Mouse (Mus musculus) adrenal gland, postnatal 14 days (tissue): ENCODE results near the gene Dync1h1. TPM values are rescaled to one million over a fixed set of nuclear protein-coding genes. Genes with fewer than 3 reads are reported as not detected.
"Not testable (repeated sequence)": the region's sequence is repeated elsewhere in the genome, so short reads cannot be mapped to it uniquely, and the experiment has no call there.

ENCODE experiments used
- DNase-seq: peaks from one replicate; pipeline ENCODE4 v3.0.0; 2021; ENCODE audit warnings: mixed read lengths
- total RNA-seq: library from RNA; stranded (reverse); gene quantifications from 2 replicates; pipeline ENCODE4 v1.2.3, GENCODE M21; 2021

The Dync1h1 gene
- total RNA-seq, 1 experiment from 2014 or later = 133 TPM

DNA sequence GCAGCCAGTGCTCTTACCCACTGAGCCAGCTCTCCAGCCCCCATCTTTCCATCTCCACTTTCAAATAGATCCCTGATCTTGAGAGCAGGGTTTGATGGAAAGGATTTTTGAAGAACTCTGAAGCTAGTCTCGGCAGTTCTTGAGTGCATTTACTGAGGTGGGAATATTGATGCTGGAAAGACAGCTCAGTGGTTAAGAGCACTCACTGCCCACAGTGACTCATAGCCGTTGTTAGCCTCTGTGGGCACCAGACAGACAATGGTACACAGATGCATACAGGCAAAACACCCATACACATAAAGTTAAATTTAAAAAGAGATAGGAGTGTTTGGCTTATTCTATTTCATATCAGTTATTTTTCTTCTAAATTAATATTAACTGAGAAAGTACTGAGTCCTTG is 5.4 kb downstream of the Dync1h1 start:
- no peak for DNase-seq

- peak; percentile 55 for DNase-seq
Observed at GRCm38 (mm10) chr12:110608460-110609152, 7.4 kb downstream of the Dync1h1 start.

- DNase-seq = no peak
Observed at GRCm38 (mm10) chr12:110609153-110609497, 7.9 kb downstream of the Dync1h1 start.

GRCm38 (mm10) chr12:110610713-110611112 is 9.5 kb downstream of the Dync1h1 start:
- DNase-seq = no peak

- DNase-seq = no peak
Observed at GRCm38 (mm10) chr12:110630056-110630455, 28.8 kb downstream of the Dync1h1 start.

- no peak for DNase-seq
Observed at GRCm38 (mm10) chr12:110636293-110636692, 35.0 kb downstream of the Dync1h1 start.

DNA sequence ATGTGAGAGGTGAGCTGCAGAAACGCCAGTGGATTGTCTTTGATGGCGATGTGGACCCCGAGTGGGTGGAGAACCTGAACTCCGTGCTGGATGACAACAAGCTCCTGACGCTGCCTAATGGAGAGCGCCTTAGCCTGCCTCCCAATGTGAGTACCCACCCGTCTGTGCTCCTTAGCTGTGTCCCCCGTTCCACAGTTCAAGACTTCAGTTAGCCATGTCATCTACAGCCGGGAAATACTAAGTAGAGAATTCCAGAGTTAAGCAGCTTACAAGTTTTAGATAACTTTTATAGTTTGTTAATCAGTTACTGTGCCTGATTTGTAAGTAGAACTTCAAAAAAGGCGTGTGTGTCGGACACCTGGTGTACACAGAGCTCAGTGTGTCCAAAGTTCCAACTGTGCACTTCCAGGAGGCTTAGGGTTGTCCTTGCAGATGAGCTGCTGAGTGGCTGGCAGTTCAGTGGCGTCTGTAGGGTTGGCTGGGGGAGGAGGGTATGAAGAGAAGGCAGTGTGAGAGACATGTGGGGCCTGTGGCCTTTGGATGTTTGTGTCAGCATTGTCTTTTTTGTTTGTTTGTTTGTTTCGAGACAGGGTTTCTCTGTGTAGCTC is 36.4 kb downstream of the Dync1h1 start:
- DNase-seq = no peak

GRCm38 (mm10) chr12:110650241-110650641 is 49.0 kb downstream of the Dync1h1 start:
- DNase-seq = no peak

GRCm38 (mm10) chr12:110651464-110651863 is 50.2 kb downstream of the Dync1h1 start:
- DNase-seq = no peak

- no peak for DNase-seq
Observed at GRCm38 (mm10) chr12:110661746-110662145, 60.5 kb downstream of the Dync1h1 start.

GRCm38 (mm10) chr12:110667466-110668077 is 66.3 kb downstream of the Dync1h1 start:
- DNase-seq = peak; percentile 69

DNA sequence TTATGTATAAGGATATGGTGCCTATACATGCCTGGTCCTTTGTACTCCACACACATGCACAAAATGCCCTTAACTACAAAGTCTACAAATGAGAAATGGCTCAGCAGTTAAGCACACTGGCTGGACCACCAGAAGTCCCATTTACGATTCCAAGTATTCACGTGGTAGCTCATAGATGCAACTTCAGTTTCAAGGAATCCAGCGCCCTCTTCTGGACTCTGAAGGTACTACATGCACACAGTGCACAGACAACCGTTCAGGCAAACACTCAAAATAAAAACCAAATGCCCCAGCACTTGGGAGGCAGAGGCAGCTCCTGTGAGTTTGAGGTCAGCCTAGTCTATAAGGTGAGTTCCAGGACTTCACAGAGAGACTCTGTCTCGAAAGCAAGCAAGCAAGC is 73.0 kb downstream of the Dync1h1 start:
- peak; percentile 48 for DNase-seq

DNA sequence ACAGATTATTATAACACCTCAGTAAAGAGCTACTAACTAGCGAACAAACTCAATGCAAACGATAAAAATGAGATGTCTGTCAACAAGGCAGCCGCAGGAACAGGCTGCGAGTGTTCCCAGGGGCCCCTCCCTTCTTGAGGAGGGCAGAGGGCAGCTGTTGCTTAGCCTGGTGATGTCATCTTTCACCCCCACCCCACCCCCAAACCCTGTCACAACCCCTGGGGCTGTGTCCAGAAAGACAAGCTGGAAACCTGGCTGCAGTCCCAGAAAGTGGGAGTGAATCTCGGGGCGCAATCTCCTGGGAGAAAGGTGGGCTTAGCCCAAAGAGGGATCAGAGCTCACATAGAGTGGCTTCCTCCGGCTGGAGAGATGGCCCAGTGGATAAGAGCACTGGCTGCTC is 79.9 kb downstream of the Dync1h1 start:
- DNase-seq = peak; percentile 51

GRCm38 (mm10) chr12:110681878-110682277 is 80.6 kb downstream of the Dync1h1 start:
- DNase-seq = no peak

DNA sequence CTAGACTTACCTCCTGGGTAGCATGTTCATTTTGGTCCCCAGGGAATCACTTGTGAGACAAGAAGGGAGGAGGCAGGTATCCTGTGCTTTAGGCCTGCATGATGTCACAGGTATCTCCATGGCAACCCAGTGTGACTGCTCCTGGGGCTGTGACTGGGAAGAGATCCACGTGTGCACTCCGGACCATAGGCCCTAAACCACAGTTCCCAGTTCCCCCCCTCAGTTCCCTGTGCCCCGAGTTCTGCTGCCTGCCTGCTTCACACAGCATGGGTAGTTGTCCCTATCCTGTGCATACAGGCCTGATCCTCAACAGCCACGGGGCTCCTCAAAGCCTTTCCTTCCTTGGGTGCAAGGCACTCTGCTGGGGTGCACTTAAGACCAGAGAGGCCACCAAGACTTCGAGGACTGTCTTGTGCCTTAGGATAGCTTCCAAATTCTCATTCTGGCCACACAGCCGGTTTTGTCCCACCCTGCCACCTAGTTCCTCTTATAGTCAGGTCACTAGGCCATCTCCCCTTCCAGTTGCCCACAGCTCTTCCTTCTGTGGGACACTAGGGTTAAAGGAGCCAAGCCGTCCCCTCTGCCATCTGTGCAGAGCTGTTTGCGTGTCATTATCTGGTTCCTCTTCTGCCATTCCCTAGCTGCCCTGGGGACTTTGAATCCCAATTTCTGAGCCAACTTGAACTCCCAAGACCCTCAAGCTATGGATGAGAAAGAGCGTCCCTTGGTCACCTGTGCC is 81.5 kb downstream of the Dync1h1 start, which contains the start of gene 1700001K19Rik:
Gene 1700001K19Rik, minus strand, starts transcription at position 59 of the 739 bp plus-strand sequence.
- no peak for DNase-seq

DNA sequence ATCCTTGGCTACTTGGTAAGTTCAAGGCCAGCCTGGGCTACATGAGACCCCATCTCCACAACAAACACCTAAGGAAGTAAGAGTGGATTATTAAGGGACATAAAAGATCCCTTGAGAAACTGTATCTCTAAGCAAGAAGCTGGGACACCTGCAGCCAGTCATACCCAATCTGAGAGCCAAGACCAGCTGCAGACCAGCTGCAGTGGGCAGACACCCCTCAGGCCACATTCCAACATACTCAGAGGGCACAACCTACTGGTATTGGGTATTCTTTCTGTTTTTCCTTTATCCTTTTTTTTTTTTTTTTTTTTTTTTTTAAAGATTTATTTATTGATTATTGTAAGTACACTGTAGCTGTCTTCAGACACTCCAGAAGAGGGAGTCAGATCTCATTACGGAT is 82.3 kb downstream of the Dync1h1 start:
- no peak for DNase-seq

DNA sequence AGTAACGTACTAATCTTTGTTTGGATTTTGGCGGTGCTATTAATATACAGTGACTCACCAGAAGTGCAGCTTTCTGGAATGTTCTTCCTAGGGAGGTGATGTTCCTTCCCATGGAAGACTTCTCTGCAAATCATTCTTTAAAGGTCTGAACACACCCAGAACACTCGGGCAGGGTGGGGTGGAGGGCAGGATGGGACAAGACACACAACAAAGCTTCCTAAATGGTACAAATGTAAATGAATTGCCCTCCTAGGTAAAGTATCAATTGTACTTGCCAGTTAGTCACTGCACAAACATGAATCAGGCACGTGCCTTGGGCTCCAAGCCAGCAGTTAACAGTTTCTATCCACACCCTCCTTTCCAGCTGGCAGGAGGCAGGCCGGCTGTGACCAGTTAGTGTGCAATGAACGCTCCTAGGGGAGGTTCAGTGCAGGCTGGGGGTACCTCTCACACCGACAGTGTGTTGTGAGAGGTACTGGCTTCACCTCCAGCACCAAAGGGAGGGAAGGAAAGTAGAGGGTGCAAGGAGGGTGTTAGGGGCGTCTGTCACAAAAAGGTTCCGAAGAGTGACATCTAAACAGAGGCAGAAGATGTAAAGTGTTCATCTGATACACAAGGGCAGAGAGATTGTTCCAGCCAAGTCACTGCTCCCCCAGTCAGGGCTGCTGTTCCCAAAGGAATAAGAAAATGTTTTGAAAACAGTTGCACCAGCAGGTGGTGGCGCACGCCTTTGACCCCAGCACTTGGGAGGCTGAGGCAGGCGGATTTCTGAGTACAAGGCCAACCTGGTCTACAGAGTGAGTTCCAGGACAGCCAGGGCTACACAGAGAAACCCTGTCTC is 86.9 kb downstream of the Dync1h1 start:
- peak; percentile 77 for DNase-seq

DNA sequence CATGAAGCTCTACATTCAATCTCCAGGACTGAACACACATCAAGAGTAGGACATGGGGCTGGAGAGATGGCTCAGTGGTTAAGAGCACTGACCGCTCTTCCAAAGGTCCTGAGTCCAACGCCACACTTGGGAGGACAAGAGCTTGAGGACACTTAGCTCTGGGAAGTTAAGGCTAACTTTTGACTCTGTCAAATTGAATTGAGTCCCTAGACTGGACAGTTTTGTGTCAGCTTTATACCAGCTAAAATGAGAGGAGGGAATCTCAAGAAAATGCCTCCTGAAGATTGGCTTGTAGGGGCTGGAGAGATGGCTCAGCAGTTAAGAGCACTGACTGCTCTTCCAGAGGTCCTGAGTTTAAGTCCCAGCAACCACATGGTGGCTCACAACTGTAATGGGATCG is 87.7 kb downstream of the Dync1h1 start:
- not testable (repeated sequence) for DNase-seq

DNA sequence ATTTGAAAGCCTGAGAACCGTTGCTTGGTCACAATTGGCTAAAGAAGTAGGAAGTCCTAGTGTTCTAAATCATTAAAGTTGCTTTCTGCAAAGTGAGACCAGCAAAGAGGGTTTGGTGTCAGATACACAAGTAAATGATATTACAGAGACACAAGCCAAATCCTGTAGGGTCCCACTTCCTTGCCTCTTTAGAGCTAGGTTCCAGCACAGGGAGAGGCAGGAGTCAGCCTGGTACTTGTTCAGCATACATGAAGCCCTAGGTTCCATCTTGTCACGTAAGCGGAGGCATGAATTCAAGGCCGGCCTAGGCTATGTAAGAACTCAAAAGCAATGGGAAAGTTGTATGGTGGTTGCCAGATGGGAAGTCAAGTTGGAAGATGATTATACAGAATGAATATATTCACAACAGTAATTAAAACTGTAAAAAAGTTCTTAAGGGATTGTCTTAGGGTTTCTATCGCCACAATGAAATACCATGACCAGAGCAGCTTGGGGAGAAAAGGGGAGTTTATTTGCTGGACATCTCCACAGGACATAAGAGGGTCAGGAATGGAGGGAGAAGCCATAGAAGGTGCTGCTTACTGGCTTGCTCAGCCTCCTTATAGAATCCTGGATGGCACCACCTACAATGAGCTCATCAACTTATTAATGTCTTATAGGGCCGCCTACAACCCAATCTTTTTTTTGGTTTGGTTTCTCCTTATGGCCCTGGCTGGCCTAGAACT is 88.8 kb downstream of the Dync1h1 start:
- no peak for DNase-seq

DNA sequence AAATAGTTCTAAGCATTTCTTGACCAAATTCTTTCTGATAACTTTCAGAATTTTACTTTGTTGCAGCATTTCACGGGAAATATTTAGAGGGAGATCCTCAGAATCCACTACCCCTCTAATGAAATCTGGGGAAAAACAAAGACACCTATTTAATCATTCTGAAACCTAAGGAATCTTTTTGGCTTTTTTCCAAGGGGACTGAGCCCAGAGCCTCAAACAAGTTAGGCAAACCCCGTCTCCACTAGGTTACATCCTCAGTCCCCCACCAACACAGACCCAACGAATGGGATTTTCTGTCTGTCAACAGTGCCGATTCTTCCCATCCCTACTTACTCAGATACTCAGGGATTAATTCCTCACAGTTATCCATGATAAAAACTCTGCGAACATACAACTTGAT is 92.1 kb downstream of the Dync1h1 start:
- not testable (repeated sequence) for DNase-seq

DNA sequence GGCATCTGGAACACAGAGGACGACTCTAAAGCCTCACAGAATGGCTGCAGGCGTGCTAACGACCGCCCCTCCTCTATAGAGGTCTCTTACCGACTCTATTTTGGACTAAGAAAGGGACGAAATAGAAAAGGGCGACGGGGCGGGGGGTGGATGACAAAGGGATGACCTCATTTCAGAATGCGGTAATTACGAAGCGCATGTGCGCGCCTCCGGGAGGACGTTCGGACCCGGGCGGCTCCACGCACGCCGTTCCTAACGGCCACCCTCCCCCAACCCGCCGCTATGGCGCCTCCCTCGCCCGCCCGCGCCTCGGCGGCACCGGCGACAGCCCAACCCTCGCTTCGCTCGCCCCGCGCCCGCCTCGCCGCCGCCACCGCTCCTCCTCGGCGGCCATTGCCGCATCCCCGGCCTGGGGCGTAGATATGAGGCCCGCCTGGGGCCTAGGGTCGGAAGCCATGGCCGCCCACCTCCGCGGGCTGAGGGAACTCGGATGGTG is 94.5 kb downstream of the Dync1h1 start:
- peak; percentile 76 for DNase-seq
